Mouse (Mus musculus) lung, postnatal 0 days (tissue): ENCODE measurements around the gene Cdkn2aipnl.
A peak's percentile ranks its signal among the peaks of the same experiment; 100 is the strongest.

Experiments
- CTCF ChIP-seq: IDR thresholded peaks from 2 replicates; pipeline ENCODE4 v1.5.1; 2016; ENCODE audit warnings: antibody characterized with exemption, mild to moderate bottlenecking
- EP300 ChIP-seq: IDR thresholded peaks from 2 replicates; pipeline ENCODE4 v1.6.1; 2016; ENCODE audit warnings: antibody characterized with exemption, mild to moderate bottlenecking, control low read depth

- TF ChIP-seq CTCF (peak; percentile 21), EP300 (no peak)
These were observed 35.5 kb downstream of the Cdkn2aipnl start for GRCm38 (mm10) chr11:52002842-52003504.
